Mouse (Mus musculus): ENCODE data around the gene Ercc2. TPM values are rescaled to one million over a fixed set of nuclear protein-coding genes. Genes with fewer than 3 reads are reported as not detected.

Gene Ercc2
- polyA plus RNA-seq, 1 experiment from 2014 or later: 7.1 TPM

GRCm38 (mm10) chr7:19376019-19376418 lies 5.8 kb upstream of the Ercc2 start:
- H3K4me3 ChIP-seq (ENCODE audit: low read depth, low read length): no peak overlapping the region
- no peaks in the 10 kb centered on the region for H3K4me1 ChIP-seq (ENCODE audit: control insufficient read depth, insufficient read depth, low read length)
- no peaks in the 10 kb centered on the region; the same call in 1 of the 2 replicates for H3K36me3 ChIP-seq (replicated peaks; ENCODE audit: control insufficient read depth, insufficient read depth, low read depth, low read length)
- H3K27me3 ChIP-seq (ENCODE audit: control insufficient read depth, insufficient read depth, low read length): no peaks in the 10 kb centered on the region
- DNase-seq (ENCODE audit: low spot score): no peak
- no peak overlapping the region for H3K27ac ChIP-seq (replicated peaks; ENCODE audit: low read depth, low read length)
- H3K9me3 ChIP-seq (replicated peaks; ENCODE audit: control insufficient read depth, low read length): no peaks in the 10 kb centered on the region
- no peak overlapping the region for H3K4me2 ChIP-seq (ENCODE audit: low read depth, low read length)
- no peak for ATAC-seq (replicated peaks; ENCODE audit: insufficient number of reproducible peaks, low FRiP score, low TSS enrichment, low read depth)
- 85% methylated on average over 4 of the region's 4 CpGs for WGBS
- H3K9ac ChIP-seq (replicated peaks; ENCODE audit: low read length): no peak overlapping the region

GRCm38 (mm10) chr7:19378049-19378448 lies 3.8 kb upstream of the Ercc2 start:
- ATAC-seq (replicated peaks; ENCODE audit: insufficient number of reproducible peaks, low FRiP score, low TSS enrichment, low read depth) (no peak), DNase-seq (ENCODE audit: low spot score) (no peak)
- H3K9me3 ChIP-seq (replicated peaks; ENCODE audit: control insufficient read depth, low read length): no peaks in the 10 kb centered on the region
- H3K4me3 ChIP-seq (ENCODE audit: low read depth, low read length): no peak overlapping the region
- no peak overlapping the region for H3K9ac ChIP-seq (replicated peaks; ENCODE audit: low read length)
- H3K27me3 ChIP-seq (ENCODE audit: control insufficient read depth, insufficient read depth, low read length): no peaks in the 10 kb centered on the region
- no peaks in the 10 kb centered on the region; the same call in 1 of the 2 replicates for H3K36me3 ChIP-seq (replicated peaks; ENCODE audit: control insufficient read depth, insufficient read depth, low read depth, low read length)
- H3K27ac ChIP-seq (replicated peaks; ENCODE audit: low read depth, low read length): no peak overlapping the region
- 73% methylated on average over 8 of the region's 8 CpGs for WGBS
- no peak overlapping the region for H3K4me2 ChIP-seq (ENCODE audit: low read depth, low read length)
- no peaks in the 10 kb centered on the region for H3K4me1 ChIP-seq (ENCODE audit: control insufficient read depth, insufficient read depth, low read length)

- no peaks in the 10 kb centered on the region for H3K9me3 ChIP-seq (replicated peaks; ENCODE audit: control insufficient read depth, low read length)
- H3K4me2 ChIP-seq (ENCODE audit: low read depth, low read length): peak overlapping the region; percentile 64
- WGBS: under 1% methylated on average over 33 of the region's 37 CpGs
- peaks cover 4% of the 10 kb centered on the region for H3K36me3 ChIP-seq (replicated peaks; ENCODE audit: control insufficient read depth, insufficient read depth, low read depth, low read length)
- peak overlapping the region; percentile 82 for H3K9ac ChIP-seq (replicated peaks; ENCODE audit: low read length)
- H3K4me3 ChIP-seq (ENCODE audit: low read depth, low read length): peak overlapping the region; percentile 79
- no peak for DNase-seq (ENCODE audit: low spot score)
- peak; percentile 57 for ATAC-seq (replicated peaks; ENCODE audit: insufficient number of reproducible peaks, low FRiP score, low TSS enrichment, low read depth)
- H3K27me3 ChIP-seq (ENCODE audit: control insufficient read depth, insufficient read depth, low read length): no peaks in the 10 kb centered on the region
- no peak overlapping the region; the same call in 1 of the 2 replicates for H3K27ac ChIP-seq (replicated peaks; ENCODE audit: low read depth, low read length)
- H3K4me1 ChIP-seq (ENCODE audit: control insufficient read depth, insufficient read depth, low read length): no peaks in the 10 kb centered on the region
These were observed 344 bp downstream of the Ercc2 start for GRCm38 (mm10) chr7:19382166-19382541.

GRCm38 (mm10) chr7:19383708-19384107 lies 1.9 kb downstream of the Ercc2 start:
- Histone ChIP-seq H3K4me2 (ENCODE audit: low read depth, low read length) (no peak overlapping the region), H3K27me3 (ENCODE audit: control insufficient read depth, insufficient read depth, low read length) (no peaks in the 10 kb centered on the region), H3K4me3 (ENCODE audit: low read depth, low read length) (no peak overlapping the region), H3K4me1 (ENCODE audit: control insufficient read depth, insufficient read depth, low read length) (no peaks in the 10 kb centered on the region), H3K36me3 (replicated peaks; ENCODE audit: control insufficient read depth, insufficient read depth, low read depth, low read length) (peaks cover 6% of the 10 kb centered on the region; the same call in 1 of the 2 replicates), H3K9ac (replicated peaks; ENCODE audit: low read length) (no peak overlapping the region), H3K9me3 (replicated peaks; ENCODE audit: control insufficient read depth, low read length) (no peaks in the 10 kb centered on the region), H3K27ac (replicated peaks; ENCODE audit: low read depth, low read length) (no peak overlapping the region)
- 69% methylated on average over 9 of the region's 9 CpGs for WGBS
- DNase-seq (ENCODE audit: low spot score) (no peak), ATAC-seq (replicated peaks; ENCODE audit: insufficient number of reproducible peaks, low FRiP score, low TSS enrichment, low read depth) (no peak)

GRCm38 (mm10) chr7:19388699-19389413 lies 7.0 kb downstream of the Ercc2 start:
- Histone ChIP-seq H3K9ac (replicated peaks; ENCODE audit: low read length) (no peak overlapping the region), H3K4me3 (ENCODE audit: low read depth, low read length) (no peak overlapping the region), H3K36me3 (replicated peaks; ENCODE audit: control insufficient read depth, insufficient read depth, low read depth, low read length) (peaks cover 26% of the 10 kb centered on the region), H3K9me3 (replicated peaks; ENCODE audit: control insufficient read depth, low read length) (no peaks in the 10 kb centered on the region), H3K4me2 (ENCODE audit: low read depth, low read length) (no peak overlapping the region), H3K27me3 (ENCODE audit: control insufficient read depth, insufficient read depth, low read length) (no peaks in the 10 kb centered on the region), H3K4me1 (ENCODE audit: control insufficient read depth, insufficient read depth, low read length) (no peaks in the 10 kb centered on the region), H3K27ac (replicated peaks; ENCODE audit: low read depth, low read length) (no peak overlapping the region)
- ATAC-seq (replicated peaks; ENCODE audit: insufficient number of reproducible peaks, low FRiP score, low TSS enrichment, low read depth): no peak
- WGBS: 73% methylated on average over 10 of the region's 10 CpGs
- no peak for DNase-seq (ENCODE audit: low spot score)

GRCm38 (mm10) chr7:19394484-19394883 lies 12.7 kb downstream of the Ercc2 start:
- no peak overlapping the region for H3K27ac ChIP-seq (replicated peaks; ENCODE audit: low read depth, low read length)
- ATAC-seq (replicated peaks; ENCODE audit: insufficient number of reproducible peaks, low FRiP score, low TSS enrichment, low read depth) (no peak), DNase-seq (ENCODE audit: low spot score) (no peak)
- H3K4me2 ChIP-seq (ENCODE audit: low read depth, low read length): no peak overlapping the region
- peaks cover 28% of the 10 kb centered on the region for H3K36me3 ChIP-seq (replicated peaks; ENCODE audit: control insufficient read depth, insufficient read depth, low read depth, low read length)
- H3K4me1 ChIP-seq (ENCODE audit: control insufficient read depth, insufficient read depth, low read length): no peaks in the 10 kb centered on the region
- H3K9me3 ChIP-seq (replicated peaks; ENCODE audit: control insufficient read depth, low read length): no peaks in the 10 kb centered on the region
- no peak overlapping the region for H3K9ac ChIP-seq (replicated peaks; ENCODE audit: low read length)
- no peaks in the 10 kb centered on the region for H3K27me3 ChIP-seq (ENCODE audit: control insufficient read depth, insufficient read depth, low read length)
- no peak overlapping the region for H3K4me3 ChIP-seq (ENCODE audit: low read depth, low read length)
- 94% methylated on average over 8 of the region's 8 CpGs for WGBS

GRCm38 (mm10) chr7:19399496-19400280 lies 17.9 kb downstream of the Ercc2 start:
- Histone ChIP-seq H3K4me1 (ENCODE audit: control insufficient read depth, insufficient read depth, low read length) (peaks cover 7% of the 10 kb centered on the region; the same call in 1 of the 2 replicates), H3K4me3 (ENCODE audit: low read depth, low read length) (peak overlapping the region; percentile 28), H3K36me3 (replicated peaks; ENCODE audit: control insufficient read depth, insufficient read depth, low read depth, low read length) (peaks cover 3% of the 10 kb centered on the region), H3K4me2 (ENCODE audit: low read depth, low read length) (peak overlapping the region; percentile 46), H3K9ac (replicated peaks; ENCODE audit: low read length) (peak overlapping the region; percentile 37; the same call in 1 of the 2 replicates), H3K27ac (replicated peaks; ENCODE audit: low read depth, low read length) (no peak overlapping the region), H3K9me3 (replicated peaks; ENCODE audit: control insufficient read depth, low read length) (no peaks in the 10 kb centered on the region), H3K27me3 (ENCODE audit: control insufficient read depth, insufficient read depth, low read length) (peaks cover 31% of the 10 kb centered on the region)
- ATAC-seq (replicated peaks; ENCODE audit: insufficient number of reproducible peaks, low FRiP score, low TSS enrichment, low read depth) (peak; percentile 25; the same call in 1 of the 2 replicates), DNase-seq (ENCODE audit: low spot score) (peak; percentile 56)
- 2% methylated on average over 25 of the region's 27 CpGs for WGBS

- DNase-seq (ENCODE audit: low spot score) (no peak), ATAC-seq (replicated peaks; ENCODE audit: insufficient number of reproducible peaks, low FRiP score, low TSS enrichment, low read depth) (no peak)
- no peak overlapping the region for H3K4me3 ChIP-seq (ENCODE audit: low read depth, low read length)
- H3K9ac ChIP-seq (replicated peaks; ENCODE audit: low read length): no peak overlapping the region
- WGBS: 83% methylated on average over 4 of the region's 4 CpGs
- peaks cover 37% of the 10 kb centered on the region for H3K27me3 ChIP-seq (ENCODE audit: control insufficient read depth, insufficient read depth, low read length)
- H3K4me2 ChIP-seq (ENCODE audit: low read depth, low read length): no peak overlapping the region
- H3K9me3 ChIP-seq (replicated peaks; ENCODE audit: control insufficient read depth, low read length): no peaks in the 10 kb centered on the region
- H3K27ac ChIP-seq (replicated peaks; ENCODE audit: low read depth, low read length): no peak overlapping the region
- no peaks in the 10 kb centered on the region for H3K36me3 ChIP-seq (replicated peaks; ENCODE audit: control insufficient read depth, insufficient read depth, low read depth, low read length)
- peaks cover 9% of the 10 kb centered on the region for H3K4me1 ChIP-seq (ENCODE audit: control insufficient read depth, insufficient read depth, low read length)
These were observed 19.1 kb downstream of the Ercc2 start for GRCm38 (mm10) chr7:19400946-19401345.
